ENCODE assay signal across 10 mouse cellular contexts in genomic region chr6:90852360-90852759, GRCm38 (mm10).
A peak's percentile ranks its signal among the peaks of the same experiment; 100 is the strongest.
DNase-seq lines count a peak whose midpoint lies in the region; ATAC-seq and TF ChIP-seq lines count a peak whose summit lies in the region.
"Had no signal": no experiment of that assay in that cellular context is flagged by ENCODE, and none has a peak within 500 bp of the region (broad histone marks: within the 10 kb centered on the region; RNA-seq: fewer than 3 reads in every experiment).

No protein-coding gene starts in this region.

- H3K4me3 ChIP-seq in intestine, embryonic 14.5 days (ENCODE audit: low read depth, low read length), result no peak overlapping the region
- H3K4me3 ChIP-seq in intestine, postnatal 0 days (ENCODE audit: low read depth, low read length), result no peak overlapping the region
- H3K4me3 ChIP-seq in MEL (ENCODE audit: control insufficient read depth in 1 of 2, insufficient read depth in 1 of 2, low read depth in 2 of 2, low read length in 2 of 2), result no peak overlapping the region
- H3K4me3 ChIP-seq in midbrain, embryonic 16.5 days (ENCODE audit: low read depth, low read length), result no peak overlapping the region

- no peaks in the 10 kb centered on the region for H3K27me3 ChIP-seq in intestine, embryonic 14.5 days (replicated peaks; ENCODE audit: control insufficient read depth, insufficient read depth, low read length)
- no peaks in the 10 kb centered on the region for H3K27me3 ChIP-seq in intestine, postnatal 0 days (replicated peaks; ENCODE audit: control insufficient read depth, insufficient read depth, low read length)
- no peaks in the 10 kb centered on the region for H3K27me3 ChIP-seq in MEL (ENCODE audit: control insufficient read depth in 1 of 2, insufficient read depth in 2 of 2, low read length in 2 of 2)
- H3K27me3 ChIP-seq in midbrain, embryonic 16.5 days (ENCODE audit: control insufficient read depth, insufficient read depth, low read depth, low read length), result no peaks in the 10 kb centered on the region

- H3K79me2 ChIP-seq in MEL (ENCODE audit: control insufficient read depth, insufficient read depth, low read length, poor library complexity), result no peaks in the 10 kb centered on the region

- H3K9ac ChIP-seq in intestine, embryonic 14.5 days (ENCODE audit: low read length), result no peak overlapping the region
- H3K9ac ChIP-seq in intestine, postnatal 0 days (ENCODE audit: low read depth, low read length), result no peak overlapping the region
- H3K9ac ChIP-seq in MEL (ENCODE audit: control insufficient read depth, low read depth, low read length, poor library complexity, severe bottlenecking), result no peak overlapping the region
- H3K9ac ChIP-seq in midbrain, embryonic 16.5 days (ENCODE audit: low read depth, low read length), result no peak overlapping the region

- H3K4me2 ChIP-seq in intestine, embryonic 14.5 days (ENCODE audit: low read length), result no peak overlapping the region
- no peak overlapping the region for H3K4me2 ChIP-seq in intestine, postnatal 0 days (replicated peaks; ENCODE audit: low read depth)
- H3K4me2 ChIP-seq in midbrain, embryonic 16.5 days (ENCODE audit: low read length), result no peak overlapping the region

- 20% methylated on average over 2 of the region's 2 CpGs for WGBS in intestine, embryonic 14.5 days
- 17% methylated on average over 2 of the region's 2 CpGs for WGBS in intestine, postnatal 0 days
- 35% methylated on average over 2 of the region's 2 CpGs for WGBS in midbrain, embryonic 16.5 days

- H3K36me3 ChIP-seq in intestine, embryonic 14.5 days (ENCODE audit: control insufficient read depth, insufficient read depth, low read length), result no peaks in the 10 kb centered on the region
- no peaks in the 10 kb centered on the region for H3K36me3 ChIP-seq in intestine, postnatal 0 days (ENCODE audit: control insufficient read depth, insufficient read depth)
- no peaks in the 10 kb centered on the region for H3K36me3 ChIP-seq in MEL (ENCODE audit: control insufficient read depth in 1 of 2, insufficient read depth in 2 of 2, low read length in 2 of 2)
- no peaks in the 10 kb centered on the region for H3K36me3 ChIP-seq in midbrain, embryonic 16.5 days (ENCODE audit: control insufficient read depth, insufficient read depth, low read length)

- TF ChIP-seq RAD21 in MEL (IDR thresholded peaks at IDR 0.05; ENCODE audit: low read depth, low read length), result no peak

- TF ChIP-seq EP300 in MEL (IDR thresholded peaks at IDR 0.05; ENCODE audit: low read depth in 1 of 2, low read length in 2 of 2), result no peak

- no peaks in the 10 kb centered on the region for H3K4me1 ChIP-seq in intestine, embryonic 14.5 days (replicated peaks; ENCODE audit: control insufficient read depth, insufficient read depth, low read length)
- H3K4me1 ChIP-seq in intestine, postnatal 0 days (replicated peaks; ENCODE audit: control insufficient read depth, insufficient read depth, low read length), result no peaks in the 10 kb centered on the region
- no peaks in the 10 kb centered on the region; a peak in 1 of 4 replicates for H3K4me1 ChIP-seq in MEL (ENCODE audit: control insufficient read depth in 1 of 2, insufficient read depth in 2 of 2, low read length in 2 of 2)
- peaks cover 11% of the 10 kb centered on the region for H3K4me1 ChIP-seq in midbrain, embryonic 16.5 days (ENCODE audit: control insufficient read depth, insufficient read depth, low read length)

- DNase-seq in intestine, embryonic 14.5 days (ENCODE audit: low spot score), result peak; percentile 70
- DNase-seq in 3T3-L1 (ENCODE audit: low read depth, low spot score) (peak; percentile 45), MEL (ENCODE audit: low read depth, low spot score) (peak; percentile 43)
- DNase-seq in hindlimb bud, embryonic 11.5 days (ENCODE audit: extremely low spot score, low read depth, low spot score), result peak; percentile 1
- no peak for DNase-seq in frontal cortex, postnatal 25 days (ENCODE audit: low spot score in 2 of 2)
- DNase-seq: cerebellum, adult 9-10 months had no signal

- no peak overlapping the region for H3K27ac ChIP-seq in intestine, embryonic 14.5 days (ENCODE audit: low read depth)
- no peak overlapping the region for H3K27ac ChIP-seq in intestine, postnatal 0 days (ENCODE audit: low read depth, low read length)
- no peak overlapping the region for H3K27ac ChIP-seq in MEL (ENCODE audit: control insufficient read depth, low read depth, low read length)
- no peak overlapping the region for H3K27ac ChIP-seq in midbrain, embryonic 16.5 days (ENCODE audit: low read length)

- TF ChIP-seq CTCF in intestine, postnatal 0 days (IDR thresholded peaks at IDR 0.05; ENCODE audit: low read depth), result no peak
- TF ChIP-seq CTCF in MEL (IDR thresholded peaks at IDR 0.05 in 2 of 3, conservative IDR thresholded peaks at IDR 0.05 in 1 of 3; ENCODE audit: control insufficient read depth in 1 of 3, insufficient read depth in 1 of 3, low read depth in 2 of 3, low read length in 3 of 3, poor library complexity in 1 of 3, severe bottlenecking in 1 of 3), result no peak

- no peak for ATAC-seq in intestine, embryonic 14.5 days (replicated peaks; ENCODE audit: low FRiP score, low TSS enrichment, low read depth)
- no peak for ATAC-seq in intestine, postnatal 0 days
- ATAC-seq in granulocyte monocyte progenitor cell, adult 5-6 weeks (replicated peaks; ENCODE audit: poor library complexity, severe bottlenecking), result no peak; the same call in 1 of the 2 replicates
- no peak for ATAC-seq in midbrain, embryonic 16.5 days
- ATAC-seq: forebrain, embryonic 14.5 days had no signal

- no peaks in the 10 kb centered on the region for H3K9me3 ChIP-seq in intestine, embryonic 14.5 days (ENCODE audit: control insufficient read depth, low read length)
- H3K9me3 ChIP-seq in intestine, postnatal 0 days (ENCODE audit: control insufficient read depth), result no peaks in the 10 kb centered on the region
- no peaks in the 10 kb centered on the region for H3K9me3 ChIP-seq in MEL (replicated peaks; ENCODE audit: insufficient read depth, low read length)
- H3K9me3 ChIP-seq in midbrain, embryonic 16.5 days (replicated peaks; ENCODE audit: control insufficient read depth, low read length, poor library complexity, severe bottlenecking), result no peaks in the 10 kb centered on the region

- TF ChIP-seq POLR2A in MEL (IDR thresholded peaks at IDR 0.05; ENCODE audit: control insufficient read depth in 1 of 2, insufficient read depth in 1 of 2, low read depth in 1 of 2, low read length in 2 of 2, poor library complexity in 1 of 2), result no peak

TF ChIP-seq in MEL, 35 proteins besides CTCF, POLR2A, EP300 and RAD21:
- TF ChIP-seq GABPA (IDR thresholded peaks at IDR 0.05; ENCODE audit: low read depth, low read length), result no peak
- no peak for TF ChIP-seq SMC3 (IDR thresholded peaks at IDR 0.05; ENCODE audit: low read depth, low read length)
- no peak for TF ChIP-seq USF1 (IDR thresholded peaks at IDR 0.05; ENCODE audit: low read depth, low read length)
- peak; percentile 26; the same call in 1 of the 2 replicates for TF ChIP-seq MXI1 (IDR thresholded peaks at IDR 0.05; ENCODE audit: low read depth, low read length)
TF ChIP-seq in MEL: peak in this region for 1.

Comparison
In these comparisons a context has a peak if more than half of its experiments do, and no peak if none do; other contexts are left out.
1. DNase-seq: peak in intestine, embryonic 14.5 days (single experiment), 3T3-L1 (single experiment), MEL (single experiment) and hindlimb bud, embryonic 11.5 days (single experiment); none in frontal cortex, postnatal 25 days (0 of 2).